Mouse (Mus musculus): ENCODE data around the gene Hist1h3i. TPM values are rescaled to one million over a fixed set of nuclear protein-coding genes. Genes with fewer than 3 reads are reported as not detected.

Hist1h3i gene
- total RNA-seq, 4 experiments from 2014 or later: 6.6 to 10.5 (median 8.8) TPM

GRCm38 (mm10) chr13:21734010-21734905 is 48.9 kb downstream of the Hist1h3i start:
- peak; percentile 88 for DNase-seq (ENCODE audit: low spot score)

GRCm38 (mm10) chr13:21733466-21733865 is 49.7 kb downstream of the Hist1h3i start:
- no peak for DNase-seq (ENCODE audit: low spot score)

Small RNA genes within 50 kb of the gene (microRNA-seq; reads per million reads assigned to microRNA genes)
- gene Gm19658 (not detected), gene Gm44346 (not detected), gene Gm44454 (not detected), gene Gm44466 (not detected)

Other genes starting within 250 kb of the Hist1h3i start
- not detected for gene Olfr1366, start 240.6 kb downstream of the Hist1h3i start, total RNA-seq (2022)
- gene Olfr1535, start 223.5 kb downstream of the Hist1h3i start, total RNA-seq (2022): not detected
- gene Olfr1364, start 201.6 kb downstream of the Hist1h3i start, total RNA-seq (2022): not detected
- not detected for gene Olfr1362, start 169.3 kb downstream of the Hist1h3i start, total RNA-seq (2022)
- not detected for gene Olfr11, start 140.9 kb downstream of the Hist1h3i start, total RNA-seq (2022)
- not detected for gene Olfr1361, start 120.0 kb downstream of the Hist1h3i start, total RNA-seq (2022)
- gene Olfr1360, start 106.0 kb downstream of the Hist1h3i start, total RNA-seq (2022): not detected
- gene Olfr1359, start 85.3 kb downstream of the Hist1h3i start, total RNA-seq (2022): not detected
- gene Hist1h2bl, start 67.2 kb downstream of the Hist1h3i start, total RNA-seq (2022): 10 to 100 TPM in 1 of 4 experiments, 1 to 10 TPM in 3; 5.4 to 11.8 (median 8.0) TPM
- gene Hist1h2ai, start 66.9 kb downstream of the Hist1h3i start, total RNA-seq (2022): 10 to 100 TPM in 2 of 4 experiments, 1 to 10 TPM in 1, not detected in 1; 1.1 to 17.1 (median 12.1) TPM
- 10 to 100 TPM in 2 of 4 experiments, 1 to 10 TPM in 2; 5.0 to 19.2 (median 10.1) TPM for gene Hist1h3h, start 65.7 kb downstream of the Hist1h3i start, total RNA-seq (2022)
- gene Hist1h2bm, start 61.3 kb downstream of the Hist1h3i start, total RNA-seq (2022): 1 to 10 TPM in 2 of 4 experiments, under 1 TPM in 1, not detected in 1; 0.94 to 3.0 (median 1.8) TPM
- 1 to 10 TPM; 1.4 to 4.4 (median 4.0) TPM for gene Hist1h4j, start 48.3 kb downstream of the Hist1h3i start, total RNA-seq (2022)
- gene Hist1h4k, start 32.9 kb downstream of the Hist1h3i start, total RNA-seq (2022): 10 to 100 TPM; 26.9 to 29.6 (median 28.6) TPM
- gene Hist1h2ak, start 29.5 kb downstream of the Hist1h3i start, total RNA-seq (2022): 1 to 10 TPM in 3 of 4 experiments, not detected in 1; 1.5 to 4.4 (median 2.0) TPM
- 1 to 10 TPM; 2.0 to 7.1 (median 4.3) TPM for gene Hist1h2bn, start 29.2 kb downstream of the Hist1h3i start, total RNA-seq (2022)
- gene Hist1h1b, start 2.7 kb downstream of the Hist1h3i start, total RNA-seq (2022): 1 to 10 TPM in 3 of 4 experiments, under 1 TPM in 1; 0.62 to 4.7 (median 2.5) TPM
- gene Hist1h2an, start 3.8 kb upstream of the Hist1h3i start, total RNA-seq (2022): 1 to 10 TPM in 1 of 4 experiments, not detected in 3; 1.1 TPM
- gene Hist1h2bp, start 4.1 kb upstream of the Hist1h3i start, total RNA-seq (2022): 1 to 10 TPM in 3 of 4 experiments, under 1 TPM in 1; 0.81 to 6.2 (median 1.3) TPM
- gene Hist1h2bq, start 26.8 kb upstream of the Hist1h3i start, total RNA-seq (2022): 10 to 100 TPM; 25.7 to 37.7 (median 29.1) TPM
- 10 to 100 TPM in 1 of 4 experiments, not detected in 3; 16.3 TPM for gene Hist1h2ao, start 27.1 kb upstream of the Hist1h3i start, total RNA-seq (2022)
- 10 to 100 TPM; 22.8 to 37.8 (median 29.3) TPM for gene Hist1h4m, start 28.4 kb upstream of the Hist1h3i start, total RNA-seq (2022)
- 10 to 100 TPM in 3 of 4 experiments, 1 to 10 TPM in 1; 6.1 to 17.9 (median 14.8) TPM for gene Hist1h4n, start 48.8 kb upstream of the Hist1h3i start, total RNA-seq (2022)
- 10 to 100 TPM in 1 of 4 experiments, 1 to 10 TPM in 2, not detected in 1; 3.1 to 13.1 (median 4.1) TPM for gene Hist1h2ap, start 50.1 kb upstream of the Hist1h3i start, total RNA-seq (2022)
- 10 to 100 TPM; 25.5 to 37.9 (median 28.9) TPM for gene Hist1h2br, start 50.4 kb upstream of the Hist1h3i start, total RNA-seq (2022)
- gene Zfp184, start 161.7 kb upstream of the Hist1h3i start, total RNA-seq (2022): 1 to 10 TPM in 1 of 4 experiments, under 1 TPM in 3; 0.46 to 1.0 (median 0.83) TPM
- not detected for gene Pom121l2, start 197.8 kb upstream of the Hist1h3i start, total RNA-seq (2022)
- under 1 TPM in 1 of 4 experiments, not detected in 3; 0.22 TPM for gene Prss16, start 226.4 kb upstream of the Hist1h3i start, total RNA-seq (2022)